Mouse (Mus musculus): ENCODE measurements around the gene Kctd8. TPM values are rescaled to one million over a fixed set of nuclear protein-coding genes. Genes with fewer than 3 reads are reported as not detected.
"Not testable (repeated sequence)": the region's sequence is repeated elsewhere in the genome, so short reads cannot be mapped to it uniquely, and the experiment has no call there.

Kctd8 gene
- under 1 TPM; 0.54 to 0.67 TPM for total RNA-seq (2021)
- long read RNA-seq, experiment 1 = 0 reads
- long read RNA-seq, experiment 2 = 0 reads

- peak; percentile 3 to 9 for DNase-seq (ENCODE audit: low spot score in 2 of 2)
Observed at GRCm38 (mm10) chr5:69340919-69341801, at the start of gene Kctd8. Gene Kctd8 (minus strand): TSS chr5:69341679.

- no peak for DNase-seq (ENCODE audit: low spot score in 2 of 2)
Observed at GRCm38 (mm10) chr5:69379072-69379471, 37.6 kb upstream of the Kctd8 start.

- no peak for DNase-seq (ENCODE audit: low spot score in 2 of 2)
Observed at GRCm38 (mm10) chr5:69350596-69350995, 9.1 kb upstream of the Kctd8 start.

GRCm38 (mm10) chr5:69340102-69340918 lies 1.2 kb downstream of the Kctd8 start:
- DNase-seq (ENCODE audit: low spot score in 2 of 2) = no peak

GRCm38 (mm10) chr5:69339623-69339970 lies 1.9 kb downstream of the Kctd8 start:
- no peak for DNase-seq (ENCODE audit: low spot score in 2 of 2)

GRCm38 (mm10) chr5:69338916-69339622 lies 2.4 kb downstream of the Kctd8 start:
- DNase-seq (ENCODE audit: low spot score in 2 of 2) = no peak

- DNase-seq (ENCODE audit: low spot score in 2 of 2) = no peak
Observed at GRCm38 (mm10) chr5:69327561-69327960, 13.9 kb downstream of the Kctd8 start.

- no peak for DNase-seq (ENCODE audit: low spot score in 2 of 2)
Observed at GRCm38 (mm10) chr5:69324566-69325230, 16.8 kb downstream of the Kctd8 start.

- DNase-seq (ENCODE audit: low spot score in 2 of 2) = no peak
Observed at GRCm38 (mm10) chr5:69312611-69313010, 28.9 kb downstream of the Kctd8 start.

GRCm38 (mm10) chr5:69301665-69302064 lies 39.8 kb downstream of the Kctd8 start:
- DNase-seq (ENCODE audit: low spot score in 2 of 2) = no peak

- no peak for DNase-seq (ENCODE audit: low spot score in 2 of 2)
Observed at GRCm38 (mm10) chr5:69292353-69292752, 49.1 kb downstream of the Kctd8 start.

GRCm38 (mm10) chr5:69284359-69284758 lies 57.1 kb downstream of the Kctd8 start:
- no peak for DNase-seq (ENCODE audit: low spot score in 2 of 2)

GRCm38 (mm10) chr5:69252366-69252765 lies 89.1 kb downstream of the Kctd8 start:
- no peak for DNase-seq (ENCODE audit: low spot score in 2 of 2)

- no peak for DNase-seq (ENCODE audit: low spot score in 2 of 2)
Observed at GRCm38 (mm10) chr5:69241931-69242330, 99.5 kb downstream of the Kctd8 start.

- DNase-seq (ENCODE audit: low spot score in 2 of 2) = no peak
Observed at GRCm38 (mm10) chr5:69233560-69233959, 107.9 kb downstream of the Kctd8 start.

- not testable (repeated sequence) for DNase-seq (ENCODE audit: low spot score in 2 of 2)
Observed at GRCm38 (mm10) chr5:69231649-69232048, 109.8 kb downstream of the Kctd8 start.

- no peak for DNase-seq (ENCODE audit: low spot score in 2 of 2)
Observed at GRCm38 (mm10) chr5:69227147-69227546, 114.3 kb downstream of the Kctd8 start.

- DNase-seq (ENCODE audit: low spot score in 2 of 2) = no peak
Observed at GRCm38 (mm10) chr5:69222608-69223007, 118.9 kb downstream of the Kctd8 start.

GRCm38 (mm10) chr5:69215216-69215615 lies 126.3 kb downstream of the Kctd8 start:
- no peak for DNase-seq (ENCODE audit: low spot score in 2 of 2)

- DNase-seq (ENCODE audit: low spot score in 2 of 2) = no peak
Observed at GRCm38 (mm10) chr5:69209401-69209800, 132.1 kb downstream of the Kctd8 start.

- no peak for DNase-seq (ENCODE audit: low spot score in 2 of 2)
Observed at GRCm38 (mm10) chr5:69207713-69208112, 133.8 kb downstream of the Kctd8 start.

Measured in adrenal gland, postnatal 4 days (tissue).